Mouse (Mus musculus) small intestine, adult 2 months (tissue): ENCODE measurements at regions not wholly inside any gene's neighbourhood (a gene's known extent, or its start where the extent isn't known, plus 50 kb on each side); places are given as distances from the start of the nearest gene placed in this dataset.

Experiments used
- CTCF ChIP-seq: fragments of 200-500 bp; IDR thresholded peaks from 2 replicates; pipeline ENCODE4 v1.5.1; 2012; ENCODE audit warnings: low read depth, mild to moderate bottlenecking, control low read depth, inconsistent platforms, low read length, moderate library complexity, mixed read lengths; ENCODE audit not compliant: insufficient replicate concordance, insufficient read length; ENCODE audit errors: extremely low read depth
- POLR2A ChIP-seq: fragments of 200-500 bp; IDR thresholded peaks from 2 replicates; pipeline ENCODE4 v1.6.1; 2012; ENCODE audit warnings: low read depth, mild to moderate bottlenecking, control low read depth, inconsistent platforms, low read length, moderate library complexity

DNA sequence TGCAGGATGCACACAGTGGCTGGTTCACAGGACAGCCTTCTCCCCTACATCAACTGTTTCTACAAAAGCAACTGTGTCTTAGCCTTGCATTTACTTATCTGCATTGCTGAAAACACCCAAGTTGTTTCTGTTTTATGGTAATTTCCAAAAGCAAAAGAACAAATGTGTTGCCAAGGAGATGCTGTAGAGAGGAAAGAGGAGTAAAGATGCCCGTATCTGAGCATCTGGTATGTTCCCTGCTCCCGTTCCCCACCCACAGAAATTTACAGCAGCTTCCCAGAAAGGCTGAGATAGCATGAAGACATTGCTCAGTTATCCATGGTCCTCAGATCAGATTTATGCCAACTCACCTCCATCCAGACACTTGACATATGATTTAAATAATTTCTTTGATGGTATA, 104.5 kb upstream of the Npy2r start:
- TF ChIP-seq POLR2A (no peak), CTCF (no peak)
